Mouse (Mus musculus) hindbrain, embryonic 12.5 days (tissue): ENCODE measurements around the gene Gm8926. TPM values are rescaled to one million over a fixed set of nuclear protein-coding genes. Genes with fewer than 3 reads are reported as not detected.
"Not testable (repeated sequence)": the region's sequence is repeated elsewhere in the genome, so short reads cannot be mapped to it uniquely, and the experiment has no call there.

Source experiments
- ATAC-seq: fragments of 200-750 bp; cut with Nextera tagmentation; 2 replicates; pipeline ENCODE4 v1.8.0; 2017; ENCODE audit warnings: moderate TSS enrichment; ENCODE audit not compliant: low FRiP score
- H3K27ac ChIP-seq: fragments of 300-500 bp; sonication (generic); 2 replicates; pipeline ENCODE4 v1.5.1; 2016; ENCODE audit warnings: mild to moderate bottlenecking
- H3K27me3 ChIP-seq: fragments of 300-500 bp; sonication (generic); 2 replicates; pipeline ENCODE4 v1.6.1; 2016; ENCODE audit warnings: mild to moderate bottlenecking
- H3K36me3 ChIP-seq: fragments of 300-500 bp; sonication (generic); 2 replicates; pipeline ENCODE4 v1.6.1; 2016; ENCODE audit warnings: mild to moderate bottlenecking
- H3K4me1 ChIP-seq: fragments of 300-500 bp; sonication (generic); 2 replicates; pipeline ENCODE4 v1.6.1; 2016
- H3K4me2 ChIP-seq: fragments of 300-500 bp; sonication (generic); replicated peaks from 2 replicates; pipeline ENCODE4 v1.6.1; 2016; ENCODE audit warnings: mild to moderate bottlenecking
- H3K4me3 ChIP-seq: fragments of 300-500 bp; sonication (generic); 2 replicates; pipeline ENCODE4 v1.5.1; 2016; ENCODE audit warnings: mild to moderate bottlenecking
- H3K9ac ChIP-seq: fragments of 300-500 bp; sonication (generic); 2 replicates; pipeline ENCODE4 v1.6.1; 2016; ENCODE audit warnings: mild to moderate bottlenecking, moderate library complexity
- H3K9me3 ChIP-seq: fragments of 300-500 bp; sonication (generic); replicated peaks from 2 replicates; pipeline ENCODE4 v1.6.1; 2016; ENCODE audit warnings: mild to moderate bottlenecking
- WGBS: fragments of 180-500 bp; shearing (Covaris S2); methylation state at CpG from one replicate; pipeline ENCODE4 v1.1.7; 2016; 5-methylcytosine and 5-hydroxymethylcytosine counted together
- polyA plus RNA-seq: library from polyadenylated mRNA; unstranded; fragments of >200 nt; fragmentation: Nextera tagmentation; extraction: Ambion mirVana; gene quantifications from 2 replicates; pipeline ENCODE4 v1.2.1, GENCODE M21; 2016

Gm8926 gene
- not detected in 2 replicates for polyA plus RNA-seq

- not testable (repeated sequence) for H3K36me3 ChIP-seq, H3K4me3 ChIP-seq, H3K4me1 ChIP-seq, H3K27me3 ChIP-seq, ATAC-seq, H3K27ac ChIP-seq, H3K4me2 ChIP-seq, H3K9me3 ChIP-seq, H3K9ac ChIP-seq
- WGBS = 75% methylated on average over 1 of the region's 4 CpGs
Observed at GRCm38 (mm10) chr5:11770248-11770647, at the start of gene Gm8926. Gm8926 (plus strand) TSS chr5:11770548.

Other genes with a start within 250 kb of the Gm8926 start
- not detected in 2 replicates for gene Gm6460, start 175.6 kb upstream of the Gm8926 start, polyA plus RNA-seq
- gene Gm8922, start 88.6 kb upstream of the Gm8926 start, polyA plus RNA-seq = not detected in 2 replicates
- not detected in 2 replicates for gene Gm6465, start 75.0 kb downstream of the Gm8926 start, polyA plus RNA-seq
- not detected in 2 replicates for gene 4933402N22Rik, start 147.5 kb downstream of the Gm8926 start, polyA plus RNA-seq